Mouse (Mus musculus) stomach, embryonic 16.5 days (tissue): Measurements from ENCODE around the gene Vegfa. TPM values are rescaled to one million over a fixed set of nuclear protein-coding genes. Genes with fewer than 3 reads are reported as not detected.

ENCODE experiments used
- ATAC-seq: fragments of 200-750 bp; cut with Nextera tagmentation; 2 replicates; pipeline ENCODE4 v1.8.0; 2017; ENCODE audit warnings: moderate number of reproducible peaks, moderate TSS enrichment; ENCODE audit not compliant: insufficient read depth, low FRiP score
- H3K27ac ChIP-seq: fragments of 300-500 bp; sonication (generic); 2 replicates; pipeline ENCODE4 v1.5.1; 2014; ENCODE audit warnings: low read length
- H3K27me3 ChIP-seq: fragments of 300-500 bp; sonication (generic); 2 replicates; pipeline ENCODE4 v1.6.1; 2014; ENCODE audit warnings: low read length, control low read depth, mixed read lengths; ENCODE audit not compliant: control insufficient read depth, insufficient read depth
- H3K36me3 ChIP-seq: fragments of 300-500 bp; sonication (generic); 2 replicates; pipeline ENCODE4 v1.6.1; 2014; ENCODE audit warnings: low read length; ENCODE audit not compliant: control insufficient read depth, insufficient read depth
- H3K4me1 ChIP-seq: fragments of 300-500 bp; sonication (generic); 2 replicates; pipeline ENCODE4 v1.6.1; 2014; ENCODE audit warnings: low read length, control low read depth, mixed read lengths; ENCODE audit not compliant: control insufficient read depth, insufficient read depth
- H3K4me2 ChIP-seq: fragments of 300-500 bp; sonication (generic); 2 replicates; pipeline ENCODE4 v1.6.1; 2014; ENCODE audit warnings: low read depth, low read length, mixed read lengths
- H3K4me3 ChIP-seq: fragments of 300-500 bp; sonication (generic); replicated peaks from 2 replicates; pipeline ENCODE4 v1.5.1; 2014; ENCODE audit warnings: mild to moderate bottlenecking, low read length
- H3K9ac ChIP-seq: fragments of 300-500 bp; sonication (generic); 2 replicates; pipeline ENCODE4 v1.6.1; 2014; ENCODE audit warnings: low read length
- H3K9me3 ChIP-seq: fragments of 300-500 bp; sonication (generic); replicated peaks from 2 replicates; pipeline ENCODE4 v1.6.1; 2016; ENCODE audit warnings: low read length, control low read depth; ENCODE audit not compliant: control insufficient read depth
- WGBS: fragments of 180-500 bp; shearing (Covaris S2); extraction: QIAGEN DNeasy Blood & Tissue Kit; methylation state at CpG from one replicate; pipeline ENCODE4 v1.1.7; 2014; 5-methylcytosine and 5-hydroxymethylcytosine counted together
- polyA plus RNA-seq: library from polyadenylated mRNA; unstranded; fragments of >200 nt; fragmentation: Nextera tagmentation; extraction: Ambion mirVana; gene quantifications from 2 replicates; pipeline ENCODE4 v1.2.1, GENCODE M21; 2015

The Vegfa gene
- polyA plus RNA-seq, 1 experiment from 2014 or later, result 3.9 TPM

GRCm38 (mm10) chr17:46025927-46026668 is 6.1 kb downstream of the Vegfa start:
- Histone ChIP-seq H3K9ac (0 out of 2 replicates have a peak overlapping the region, but pooled peaks have one; percentile 26), H3K4me2 (0 out of 2 replicates have a peak overlapping the region, but pooled peaks have one; percentile 1), H3K4me1 (peaks cover 37% of the 10 kb centered on the region), H3K27me3 (no peaks in the 10 kb centered on the region), H3K36me3 (peaks cover 16% of the 10 kb centered on the region), H3K9me3 (no peaks in the 10 kb centered on the region), H3K27ac (peak overlapping the region; percentile 46; the same call in 1 of the 2 replicates), H3K4me3 (no peak overlapping the region)
- WGBS, result 69% methylated on average over 11 of the region's 11 CpGs
- no peak for ATAC-seq

- 94% methylated on average over 15 of the region's 15 CpGs for WGBS
- no peaks in the 10 kb centered on the region for H3K9me3 ChIP-seq
Observed at GRCm38 (mm10) chr17:46025207-46025606, 7.0 kb downstream of the Vegfa start.

GRCm38 (mm10) chr17:46024192-46024591 is 8.0 kb downstream of the Vegfa start:
- H3K9me3 ChIP-seq, result no peaks in the 10 kb centered on the region
- no peak for ATAC-seq
- H3K36me3 ChIP-seq, result peaks cover 16% of the 10 kb centered on the region
- H3K4me2 ChIP-seq, result no peak overlapping the region
- peaks cover 31% of the 10 kb centered on the region for H3K4me1 ChIP-seq
- H3K27me3 ChIP-seq, result no peaks in the 10 kb centered on the region
- no peak overlapping the region for H3K27ac ChIP-seq
- no peak overlapping the region for H3K4me3 ChIP-seq
- no peak overlapping the region for H3K9ac ChIP-seq
- 88% methylated on average over 5 of the region's 5 CpGs for WGBS

More at GRCm38 (mm10) chr17:46025207-46025606, 7.0 kb downstream of the Vegfa start:
- Histone ChIP-seq H3K4me3 (no peak overlapping the region), H3K9ac (no peak overlapping the region), H3K36me3 (peaks cover 16% of the 10 kb centered on the region), H3K4me2 (no peak overlapping the region), H3K4me1 (peaks cover 37% of the 10 kb centered on the region), H3K27me3 (no peaks in the 10 kb centered on the region), H3K27ac (no peak overlapping the region)
- ATAC-seq, result no peak

GRCm38 (mm10) chr17:46023572-46023971 is 8.6 kb downstream of the Vegfa start:
- Histone ChIP-seq H3K4me3 (no peak overlapping the region), H3K4me2 (no peak overlapping the region), H3K36me3 (peaks cover 20% of the 10 kb centered on the region), H3K27me3 (no peaks in the 10 kb centered on the region), H3K27ac (no peak overlapping the region), H3K9ac (no peak overlapping the region), H3K4me1 (peaks cover 25% of the 10 kb centered on the region), H3K9me3 (no peaks in the 10 kb centered on the region)
- no peak for ATAC-seq
- 93% methylated on average over 8 of the region's 8 CpGs for WGBS

- Histone ChIP-seq H3K4me2 (no peak overlapping the region), H3K36me3 (peaks cover 22% of the 10 kb centered on the region), H3K4me3 (no peak overlapping the region), H3K27ac (no peak overlapping the region), H3K9ac (no peak overlapping the region), H3K4me1 (peaks cover 19% of the 10 kb centered on the region), H3K27me3 (no peaks in the 10 kb centered on the region), H3K9me3 (no peaks in the 10 kb centered on the region)
- 69% methylated on average over 6 of the region's 6 CpGs for WGBS
- ATAC-seq, result no peak
Observed at GRCm38 (mm10) chr17:46022934-46023333, 9.2 kb downstream of the Vegfa start.

GRCm38 (mm10) chr17:46022427-46022826 is 9.7 kb downstream of the Vegfa start:
- Histone ChIP-seq H3K4me1 (peaks cover 17% of the 10 kb centered on the region), H3K4me2 (no peak overlapping the region), H3K9ac (no peak overlapping the region), H3K4me3 (no peak overlapping the region), H3K27ac (no peak overlapping the region), H3K27me3 (no peaks in the 10 kb centered on the region), H3K9me3 (no peaks in the 10 kb centered on the region), H3K36me3 (peaks cover 22% of the 10 kb centered on the region)
- no peak for ATAC-seq
- WGBS, result 86% methylated on average over 4 of the region's 4 CpGs

GRCm38 (mm10) chr17:46021760-46022159 is 10.4 kb downstream of the Vegfa start:
- Histone ChIP-seq H3K9me3 (no peaks in the 10 kb centered on the region), H3K27me3 (no peaks in the 10 kb centered on the region), H3K27ac (no peak overlapping the region), H3K9ac (no peak overlapping the region), H3K4me2 (no peak overlapping the region), H3K4me1 (peaks cover 10% of the 10 kb centered on the region), H3K4me3 (no peak overlapping the region), H3K36me3 (peaks cover 22% of the 10 kb centered on the region)
- 95% methylated on average over 9 of the region's 9 CpGs for WGBS
- ATAC-seq, result no peak

GRCm38 (mm10) chr17:46021173-46021572 is 11.0 kb downstream of the Vegfa start:
- H3K9me3 ChIP-seq, result no peaks in the 10 kb centered on the region
- ATAC-seq, result no peak
- no peak overlapping the region for H3K9ac ChIP-seq
- H3K4me2 ChIP-seq, result no peak overlapping the region
- H3K4me1 ChIP-seq, result peaks cover 4% of the 10 kb centered on the region
- 90% methylated on average over 7 of the region's 7 CpGs for WGBS
- H3K36me3 ChIP-seq, result peaks cover 22% of the 10 kb centered on the region
- no peak overlapping the region for H3K27ac ChIP-seq
- no peak overlapping the region for H3K4me3 ChIP-seq
- no peaks in the 10 kb centered on the region for H3K27me3 ChIP-seq

GRCm38 (mm10) chr17:46020579-46020978 is 11.6 kb downstream of the Vegfa start:
- H3K4me3 ChIP-seq, result no peak overlapping the region
- H3K36me3 ChIP-seq, result peaks cover 28% of the 10 kb centered on the region
- no peaks in the 10 kb centered on the region for H3K9me3 ChIP-seq
- 70% methylated on average over 7 of the region's 7 CpGs for WGBS
- H3K27ac ChIP-seq, result no peak overlapping the region
- no peak for ATAC-seq
- H3K4me1 ChIP-seq, result no peaks in the 10 kb centered on the region
- no peak overlapping the region for H3K9ac ChIP-seq
- H3K4me2 ChIP-seq, result no peak overlapping the region
- H3K27me3 ChIP-seq, result no peaks in the 10 kb centered on the region
